Mouse (Mus musculus) kidney, adult 2 months (tissue): ENCODE results near the gene Ass1. TPM values are rescaled to one million over a fixed set of nuclear protein-coding genes. Genes with fewer than 3 reads are reported as not detected.

ENCODE experiments used
- DNase-seq: peaks from one replicate; pipeline ENCODE4 v3.0.0; 2021
- H3K27ac ChIP-seq: fragments of 200-500 bp; 2 replicates; pipeline ENCODE4 v1.5.1; 2012; ENCODE audit warnings: low read depth, low read length, control low read depth, inconsistent platforms; ENCODE audit not compliant: insufficient read depth
- H3K27me3 ChIP-seq: fragments of 200-500 bp; replicated peaks from 2 replicates; pipeline ENCODE4 v1.6.1; 2012; ENCODE audit warnings: mild to moderate bottlenecking, moderate library complexity, low read length, inconsistent platforms; ENCODE audit not compliant: control insufficient read depth, insufficient read depth
- H3K36me3 ChIP-seq: fragments of 200-500 bp; 2 replicates; pipeline ENCODE4 v1.6.1; 2012; ENCODE audit warnings: mild to moderate bottlenecking, moderate library complexity, low read length, inconsistent platforms; ENCODE audit not compliant: control insufficient read depth, insufficient read depth
- H3K4me1 ChIP-seq: fragments of 200-500 bp; 2 replicates; pipeline ENCODE4 v1.6.1; 2011; ENCODE audit warnings: low read length; ENCODE audit not compliant: control insufficient read depth, insufficient read depth
- H3K4me3 ChIP-seq: fragments of 200-500 bp; 2 replicates; pipeline ENCODE4 v1.5.1; 2011; ENCODE audit warnings: mild to moderate bottlenecking, low read depth, low read length, control low read depth; ENCODE audit not compliant: insufficient read depth
- CTCF ChIP-seq: fragments of 200-500 bp; conservative IDR thresholded peaks from 2 replicates; pipeline ENCODE4 v1.5.1; 2011; ENCODE audit warnings: low read depth, mild to moderate bottlenecking, control low read depth, low read length, moderate library complexity, mixed read lengths; ENCODE audit not compliant: insufficient read depth, insufficient read length
- POLR2A ChIP-seq: fragments of 200-500 bp; IDR thresholded peaks from one replicate; pipeline ENCODE4 v1.6.1; 2011; ENCODE audit warnings: low read depth, low read length, control low read depth
- WGBS: fragments of 180-500 bp; shearing (Covaris S2); methylation state at CpG from one replicate; pipeline ENCODE4 v1.1.7; 2018; 5-methylcytosine and 5-hydroxymethylcytosine counted together
- polyA plus RNA-seq: library from polyadenylated mRNA; depleted of rRNA; stranded (reverse); fragments of >200 nt; gene quantifications from 2 replicates; pipeline ENCODE4 v1.2.3, GENCODE M21; 2012

Ass1 gene
- polyA plus RNA-seq, 1 experiment: 2,656 TPM

GRCm38 (mm10) chr2:31449902-31450301 lies 20.1 kb upstream of the Ass1 start:
- TF ChIP-seq POLR2A (no peak), CTCF (no peak)
- no peak for DNase-seq
- Histone ChIP-seq H3K4me3 (no peak overlapping the region), H3K27me3 (no peaks in the 10 kb centered on the region), H3K27ac (no peak overlapping the region), H3K36me3 (no peaks in the 10 kb centered on the region), H3K4me1 (0 out of 2 replicates have a peak, but pooled peaks cover 5% of the 10 kb centered on the region)
- WGBS: 94% methylated on average over 4 of the region's 4 CpGs

GRCm38 (mm10) chr2:31450661-31451060 lies 19.3 kb upstream of the Ass1 start:
- Histone ChIP-seq H3K4me1 (peaks cover 5% of the 10 kb centered on the region; the same call in 1 of the 2 replicates), H3K4me3 (no peak overlapping the region), H3K27me3 (no peaks in the 10 kb centered on the region), H3K36me3 (no peaks in the 10 kb centered on the region), H3K27ac (no peak overlapping the region)
- WGBS: 58% methylated on average over 3 of the region's 3 CpGs
- no peak for TF ChIP-seq POLR2A
- no peak for TF ChIP-seq CTCF
- no peak for DNase-seq

- peaks cover 5% of the 10 kb centered on the region; the same call in 1 of the 2 replicates for H3K4me1 ChIP-seq
- H3K27me3 ChIP-seq: no peaks in the 10 kb centered on the region
- no peaks in the 10 kb centered on the region for H3K36me3 ChIP-seq
- 79% methylated on average over 1 of the region's 1 CpGs for WGBS
- TF ChIP-seq CTCF (no peak), POLR2A (no peak)
- no peak overlapping the region for H3K4me3 ChIP-seq
- H3K27ac ChIP-seq: no peak overlapping the region
- DNase-seq: no peak
Observed at GRCm38 (mm10) chr2:31451530-31451929, 18.5 kb upstream of the Ass1 start.

GRCm38 (mm10) chr2:31453011-31453410 lies 17.0 kb upstream of the Ass1 start:
- no peaks in the 10 kb centered on the region for H3K36me3 ChIP-seq
- no peak overlapping the region for H3K4me3 ChIP-seq
- TF ChIP-seq POLR2A: no peak
- no peak for TF ChIP-seq CTCF
- DNase-seq: no peak
- 93% methylated on average over 13 of the region's 13 CpGs for WGBS
- H3K27ac ChIP-seq: no peak overlapping the region
- H3K27me3 ChIP-seq: no peaks in the 10 kb centered on the region
- H3K4me1 ChIP-seq: peaks cover 5% of the 10 kb centered on the region; the same call in 1 of the 2 replicates

DNA sequence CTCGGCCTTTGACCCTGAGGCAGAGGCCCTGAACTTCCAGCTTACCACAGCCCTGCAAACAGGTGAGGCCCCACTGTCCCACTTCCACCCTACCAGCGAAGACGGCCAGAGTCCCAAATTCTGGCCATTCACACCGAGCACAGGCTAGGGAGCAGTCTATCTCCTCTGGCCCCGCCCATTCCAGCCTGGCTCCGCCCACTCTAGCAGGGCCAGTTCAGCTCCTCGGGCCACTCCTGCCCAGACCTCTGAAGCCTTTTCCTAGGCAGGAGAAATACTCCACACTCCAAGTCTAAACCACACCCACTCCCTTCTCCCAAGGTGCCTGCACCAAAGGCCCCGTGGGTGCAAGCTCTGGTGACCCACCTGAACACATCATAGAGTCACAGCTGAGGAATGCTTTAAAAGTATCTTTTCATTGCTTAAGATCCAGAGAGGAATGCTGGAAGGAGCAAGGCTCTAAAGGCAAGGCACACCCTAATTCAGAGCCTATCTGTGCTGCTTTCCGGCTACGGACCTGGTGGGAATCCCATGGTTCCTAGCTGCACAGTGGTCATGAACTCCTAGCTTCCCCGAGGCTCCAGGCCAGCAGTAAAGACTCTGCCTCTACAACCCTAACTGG lies 16.3 kb upstream of the Ass1 start:
- H3K27ac ChIP-seq: peak overlapping the region; percentile 47
- no peak overlapping the region for H3K4me3 ChIP-seq
- TF ChIP-seq POLR2A (no peak), CTCF (no peak)
- H3K4me1 ChIP-seq: peaks cover 5% of the 10 kb centered on the region; the same call in 1 of the 2 replicates
- H3K36me3 ChIP-seq: no peaks in the 10 kb centered on the region
- peak; percentile 87 for DNase-seq
- 38% methylated on average over 11 of the region's 11 CpGs for WGBS
- H3K27me3 ChIP-seq: no peaks in the 10 kb centered on the region

DNA sequence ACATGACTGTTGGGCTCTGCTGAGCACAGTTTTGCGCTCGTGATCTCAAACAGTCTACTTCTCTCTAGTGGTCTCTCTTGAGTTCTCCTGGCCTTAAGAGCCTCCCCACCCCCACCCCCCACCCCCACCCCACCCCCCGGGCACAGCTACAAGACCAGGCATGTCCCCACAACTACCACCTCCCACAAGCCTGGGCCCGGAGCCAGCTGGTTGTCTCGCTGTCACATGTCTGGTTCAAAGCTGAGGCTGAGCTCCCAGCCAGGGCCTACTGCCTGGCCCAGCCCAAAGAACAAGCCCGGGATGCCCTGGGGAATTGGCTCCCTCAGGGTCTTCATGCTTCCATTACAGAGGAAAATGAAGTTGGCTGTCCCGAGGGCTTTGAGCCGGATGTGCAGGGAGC lies 15.7 kb upstream of the Ass1 start:
- Histone ChIP-seq H3K27me3 (no peaks in the 10 kb centered on the region), H3K4me3 (peak overlapping the region; percentile 10; the same call in 1 of the 2 replicates), H3K27ac (peak overlapping the region; percentile 75), H3K4me1 (peaks cover 5% of the 10 kb centered on the region; the same call in 1 of the 2 replicates), H3K36me3 (no peaks in the 10 kb centered on the region)
- 29% methylated on average over 8 of the region's 8 CpGs for WGBS
- DNase-seq: peak; percentile 78
- TF ChIP-seq CTCF (no peak), POLR2A (no peak)

DNA sequence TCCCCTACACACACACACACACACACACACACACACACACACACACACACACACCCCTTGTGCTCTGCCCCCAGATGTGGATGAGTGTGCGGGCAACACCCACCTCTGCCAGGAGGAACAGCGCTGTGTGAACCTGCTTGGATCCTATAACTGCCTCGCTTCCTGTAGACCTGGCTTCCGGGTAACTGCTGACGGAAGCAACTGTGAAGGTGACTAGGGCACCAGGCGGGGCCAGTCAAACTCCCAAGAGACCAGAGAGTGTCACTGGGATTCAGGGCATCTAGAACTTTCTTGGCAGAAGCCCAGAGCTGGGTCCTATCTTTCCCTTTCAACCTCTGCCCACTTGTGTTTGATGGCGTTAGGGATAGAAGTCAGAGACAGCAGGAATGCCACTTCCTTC lies 14.6 kb upstream of the Ass1 start:
- no peak for DNase-seq
- no peaks in the 10 kb centered on the region for H3K36me3 ChIP-seq
- H3K4me1 ChIP-seq: peaks cover 5% of the 10 kb centered on the region; the same call in 1 of the 2 replicates
- 65% methylated on average over 7 of the region's 7 CpGs for WGBS
- H3K27me3 ChIP-seq: no peaks in the 10 kb centered on the region
- no peak for TF ChIP-seq POLR2A
- TF ChIP-seq CTCF: no peak
- peak overlapping the region; percentile 22; the same call in 1 of the 2 replicates for H3K4me3 ChIP-seq
- H3K27ac ChIP-seq: peak overlapping the region; percentile 75
